Mouse (Mus musculus) mouse trophoblast stem cell (cell line): ENCODE results near the gene Ptprj.
"Not testable (repeated sequence)": the region's sequence is repeated elsewhere in the genome, so short reads cannot be mapped to it uniquely, and the experiment has no call there.

Experiments used
- in situ Hi-C, 2 experiments: fragments of 300-500 bp; cut with MseI, MboI; formaldehyde crosslinking; loops; 2 replicates in 1 of 2; 3 replicates in 1 of 2; pipeline ENCODE4 v1.15.1; 2025

Gene Ptprj

DNA sequence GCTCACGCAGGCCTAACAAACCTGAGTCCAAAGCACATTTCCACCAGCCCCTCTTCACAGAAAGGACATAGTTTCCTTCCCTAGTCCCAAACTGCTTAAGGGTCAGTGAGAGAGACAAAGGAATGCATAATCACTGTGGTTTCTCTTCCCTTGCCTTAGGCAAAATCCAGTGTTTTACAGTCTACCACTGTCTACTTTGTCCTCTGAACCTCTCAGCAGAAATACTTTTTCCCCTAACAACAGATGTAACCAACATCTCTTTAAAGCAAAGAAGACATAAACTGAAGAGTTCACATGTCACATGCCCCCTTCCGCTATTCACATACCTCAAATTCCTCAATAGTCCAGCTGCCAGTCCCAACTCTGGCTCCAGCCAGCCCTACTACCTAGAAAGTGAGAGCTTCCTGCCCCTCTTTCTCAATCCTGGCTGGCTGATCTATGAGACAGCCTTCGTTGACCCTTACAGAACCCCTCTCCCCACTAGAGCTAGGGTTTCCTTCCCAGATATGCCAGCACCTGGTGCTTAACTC lies 94.2 kb downstream of the Ptprj start:
- in situ Hi-C loops, result no loop called here

- in situ Hi-C loops, result no loop called here
Measured at GRCm38 (mm10) chr2:90481505-90481904, 98.9 kb downstream of the Ptprj start.

DNA sequence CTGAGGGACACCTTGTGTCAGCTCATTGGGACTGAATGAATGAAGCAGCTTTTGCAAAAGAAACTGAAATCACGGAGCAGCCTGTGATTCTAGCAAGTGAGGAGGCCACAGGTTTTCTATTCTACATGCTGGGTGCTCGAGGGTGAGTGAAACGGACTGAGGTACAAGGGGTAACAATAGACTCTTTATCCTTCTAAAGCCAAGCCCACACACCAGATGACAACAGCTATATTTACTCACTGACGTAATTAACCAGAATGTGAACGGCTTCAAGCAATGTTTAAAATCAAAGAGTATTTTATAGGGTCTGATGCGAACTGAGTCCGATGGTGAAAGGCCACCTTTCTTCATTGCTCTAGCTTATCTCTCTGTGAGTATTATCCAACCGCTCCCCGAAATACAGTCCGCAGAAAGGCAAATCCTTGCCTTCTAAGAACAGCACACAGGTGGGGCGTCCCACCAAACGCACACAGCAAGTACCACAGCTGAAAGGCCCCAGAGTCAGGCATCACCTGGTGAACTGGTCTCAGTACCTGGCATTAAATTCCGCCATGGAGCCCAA lies 99.6 kb downstream of the Ptprj start:
- in situ Hi-C loops, result no loop called here

- in situ Hi-C loops, result loop anchor here in 1 of 2 experiments (5.0 kb wide), 1 partner anchor 149 kb away; no protein-coding TSS in a partner anchor
Measured at GRCm38 (mm10) chr2:90478531-90478930, 101.9 kb downstream of the Ptprj start.

DNA sequence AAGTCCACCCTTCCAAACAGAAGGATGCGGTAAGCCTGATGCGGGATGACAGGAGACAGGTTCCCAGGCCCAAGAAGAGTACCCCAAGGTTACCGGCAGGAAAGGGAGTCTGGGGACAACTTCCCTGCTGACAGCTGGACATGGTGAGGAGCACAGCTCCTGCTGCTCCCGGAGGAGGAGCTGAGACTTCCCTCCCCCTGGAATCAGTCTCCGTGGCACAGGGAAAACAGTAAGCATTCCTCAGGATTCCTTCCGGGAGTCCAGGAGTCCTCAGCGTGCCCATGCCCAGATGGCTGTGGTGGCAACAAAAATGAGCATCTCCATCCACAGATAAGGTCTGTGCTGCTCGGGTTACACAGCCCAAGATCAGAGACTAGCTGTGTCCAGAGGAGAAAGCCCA lies 102.8 kb downstream of the Ptprj start:
- in situ Hi-C loops, result loop anchor here in 1 of 2 experiments (5.0 kb wide), 1 partner anchor 150 kb away; no protein-coding TSS in a partner anchor

DNA sequence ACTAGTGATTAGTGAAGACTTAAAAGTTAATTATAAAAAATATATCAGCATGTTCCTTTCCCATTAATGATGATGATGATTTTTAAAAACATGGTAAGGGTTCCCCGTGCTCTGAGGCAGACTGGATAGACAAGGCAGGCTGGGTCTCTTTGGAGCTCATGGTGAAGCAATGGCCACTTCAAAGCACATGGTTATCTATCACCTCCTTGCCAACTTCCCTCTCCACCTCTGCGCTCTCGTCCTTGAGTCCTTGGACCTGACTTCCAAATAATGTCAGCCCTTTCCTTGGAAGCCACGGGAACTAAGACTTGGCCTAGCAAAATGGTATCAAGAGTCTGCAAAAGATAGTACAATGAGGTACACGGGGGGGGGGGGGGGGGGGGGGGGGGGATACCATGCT lies 103.7 kb downstream of the Ptprj start:
- in situ Hi-C loops, result loop anchor here in 1 of 2 experiments (5.0 kb wide), 1 partner anchor 151 kb away; no protein-coding TSS in a partner anchor

GRCm38 (mm10) chr2:90476319-90476718 lies 104.1 kb downstream of the Ptprj start:
- in situ Hi-C loops, result loop anchor here in 1 of 2 experiments (5.0 kb wide), 1 partner anchor 151 kb away; no protein-coding TSS in a partner anchor

GRCm38 (mm10) chr2:90474593-90475405 lies 105.6 kb downstream of the Ptprj start:
- in situ Hi-C loops, result loop anchor here (5.0 kb wide), 2 partner anchors 153 to 203 kb away; partner anchors contain the start of gene Nup160 (in 2 of the 2)

DNA sequence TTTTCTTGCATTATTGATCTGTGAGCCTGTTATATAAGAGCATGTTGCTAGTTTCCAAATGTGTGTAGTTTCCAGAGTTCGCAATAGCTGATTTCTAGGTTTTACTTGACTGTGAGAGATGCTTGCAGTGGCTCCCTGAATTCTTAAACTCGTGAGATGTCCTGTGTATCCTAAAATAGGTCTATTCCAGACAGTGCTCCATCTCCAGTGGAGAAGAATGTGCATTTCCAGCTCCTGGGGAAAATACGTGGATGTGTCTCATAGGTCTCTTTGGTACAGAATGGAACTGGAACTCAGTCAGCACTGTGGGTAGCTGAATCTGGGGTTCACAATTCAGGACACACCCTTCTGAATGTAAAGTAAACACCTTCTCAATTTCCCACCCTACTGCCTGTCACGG lies 107.7 kb downstream of the Ptprj start:
- in situ Hi-C loops, result loop anchor here (5.0 kb wide), 2 partner anchors 155 to 205 kb away; partner anchors contain the start of gene Nup160 (in 2 of the 2)

DNA sequence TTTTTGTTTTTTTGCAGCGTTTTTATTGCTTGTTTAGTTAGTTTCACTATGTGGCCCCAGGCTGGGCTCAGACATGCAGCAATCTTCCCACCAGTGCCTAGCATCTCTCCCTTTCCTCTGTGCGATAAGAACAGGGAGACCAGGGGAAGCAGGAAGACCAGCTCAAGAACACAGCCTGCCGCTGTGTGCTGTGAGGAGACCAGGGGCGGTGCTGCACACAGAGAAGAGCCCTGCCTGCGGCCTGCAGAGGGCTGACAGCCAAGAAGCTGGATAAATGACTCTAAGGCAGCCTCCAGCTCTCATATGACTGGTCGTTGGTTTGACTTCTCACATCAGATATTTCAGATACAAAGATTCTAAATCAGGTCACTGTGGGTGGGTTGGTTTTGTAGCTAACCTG lies 110.3 kb downstream of the Ptprj start:
- in situ Hi-C loops, result loop anchor here (5.0 kb wide), 2 partner anchors 157 to 207 kb away; partner anchors contain the start of gene Nup160 (in 2 of the 2)

GRCm38 (mm10) chr2:90466480-90466879 lies 114.0 kb downstream of the Ptprj start:
- in situ Hi-C loops, result no loop called here

DNA sequence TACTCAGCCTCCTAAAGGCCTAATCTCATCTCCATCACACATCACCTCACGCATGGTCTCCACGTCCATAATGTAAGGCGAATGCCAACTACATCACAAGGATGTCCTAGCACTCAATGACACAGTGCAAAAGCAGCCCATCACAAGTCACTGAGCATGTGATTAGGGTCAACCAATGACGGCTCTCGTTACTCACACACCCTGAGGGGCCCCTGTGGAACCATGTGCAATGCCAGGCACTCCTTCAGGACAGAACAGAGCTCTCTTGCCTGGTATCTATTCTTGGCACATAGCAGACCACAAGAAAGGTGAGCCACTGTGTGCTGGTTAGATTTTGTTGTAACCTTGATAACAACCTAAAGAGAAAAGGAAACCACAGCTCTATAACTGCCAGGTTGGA lies 116.7 kb downstream of the Ptprj start:
- in situ Hi-C loops, result no loop called here

DNA sequence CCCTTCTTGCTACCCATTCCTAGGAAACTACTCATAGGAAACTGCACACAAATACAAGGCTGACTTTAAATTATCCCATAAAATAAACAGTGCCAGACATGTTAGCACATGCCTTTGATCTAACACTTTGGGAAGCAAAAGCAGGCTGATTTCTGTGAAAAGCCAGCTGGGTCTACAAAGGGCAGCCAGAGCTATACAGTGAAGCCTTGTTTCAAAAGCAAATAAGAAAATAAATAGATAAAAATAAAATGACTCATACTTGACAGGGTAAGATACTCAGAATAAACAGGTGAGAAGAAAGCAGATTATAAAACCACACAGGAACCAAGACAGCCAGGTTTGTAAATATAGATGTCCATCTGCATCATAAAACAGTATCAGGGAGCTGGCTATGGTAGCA lies 118.2 kb downstream of the Ptprj start:
- in situ Hi-C loops, result no loop called here

DNA sequence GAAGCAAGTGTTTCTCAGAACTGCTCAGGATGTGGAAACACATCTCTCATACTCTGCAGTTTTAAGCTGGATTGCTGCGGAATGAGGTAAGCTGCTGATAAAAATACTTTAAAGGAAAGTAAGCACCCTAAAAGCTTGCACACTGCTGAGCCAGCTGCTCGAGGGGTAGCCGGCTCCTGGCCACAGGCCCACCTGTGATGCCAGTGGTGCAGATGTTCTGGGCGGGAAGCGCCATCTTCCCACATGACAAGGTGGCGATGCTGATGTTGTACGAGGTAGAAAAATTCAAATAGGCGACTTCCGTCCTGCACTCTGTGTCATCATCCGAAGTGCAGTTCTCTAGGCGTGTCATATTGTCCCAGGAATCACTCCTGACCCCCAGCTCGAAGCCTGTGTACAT lies 122.5 kb downstream of the Ptprj start:
- in situ Hi-C loops, result no loop called here

- in situ Hi-C loops, result no loop called here
Measured at GRCm38 (mm10) chr2:90452380-90452779, 128.1 kb downstream of the Ptprj start.

DNA sequence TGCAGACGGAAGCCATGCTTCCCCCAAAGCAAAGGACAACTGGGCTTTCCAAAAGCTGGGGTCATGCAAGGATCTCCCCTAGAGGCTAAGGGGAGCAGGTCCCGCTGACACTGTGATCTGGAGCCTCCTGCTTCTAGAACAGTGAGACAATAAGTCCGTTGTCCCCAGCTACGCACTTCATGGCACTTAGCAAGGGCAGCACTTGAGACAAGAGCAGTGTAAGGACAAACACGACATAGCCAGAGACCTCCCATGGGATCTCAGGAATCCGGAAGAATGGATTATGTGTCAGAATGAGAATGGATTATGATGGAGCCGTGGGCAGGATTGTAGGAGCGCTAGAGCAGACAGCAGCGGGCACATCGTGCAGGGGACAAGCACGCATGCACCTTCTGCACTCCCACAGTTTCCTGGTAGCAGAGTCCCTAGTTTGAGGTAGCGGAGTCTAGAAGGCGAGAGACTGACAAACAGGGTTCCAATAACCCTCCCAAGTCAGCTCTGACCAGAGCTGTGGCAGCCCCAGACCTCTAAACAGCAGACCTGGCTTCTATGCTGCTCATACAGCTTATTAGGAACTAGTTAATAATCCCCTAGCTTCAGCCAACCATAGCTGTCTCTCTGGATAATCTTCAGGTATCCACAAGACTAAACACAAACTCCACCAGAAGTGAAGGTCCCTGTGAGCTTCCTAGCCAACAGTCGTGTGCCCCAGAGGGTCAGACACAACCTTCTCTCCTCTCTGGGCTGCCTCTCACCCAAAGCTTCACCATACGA lies 131.3 kb downstream of the Ptprj start:
- in situ Hi-C loops, result no loop called here

DNA sequence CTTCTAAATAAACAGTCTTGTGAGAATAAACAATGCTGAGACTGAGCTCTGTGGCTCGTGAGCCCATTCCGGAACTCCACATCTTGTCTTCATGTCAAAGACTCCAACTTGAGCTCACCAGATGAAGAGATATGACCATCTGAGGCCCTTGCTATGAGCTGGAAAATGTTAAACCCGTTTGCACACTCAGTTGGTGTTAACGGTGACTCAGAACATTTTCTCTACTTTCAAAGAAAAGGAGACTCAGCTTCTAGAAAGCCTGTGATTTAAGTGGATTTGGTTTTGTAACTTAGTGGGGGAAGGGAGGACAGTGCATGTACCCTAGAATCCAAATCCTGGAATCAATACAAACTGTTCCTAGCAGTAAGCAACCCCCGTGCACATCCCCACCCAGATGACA lies 136.6 kb downstream of the Ptprj start:
- in situ Hi-C loops, result no loop called here

DNA sequence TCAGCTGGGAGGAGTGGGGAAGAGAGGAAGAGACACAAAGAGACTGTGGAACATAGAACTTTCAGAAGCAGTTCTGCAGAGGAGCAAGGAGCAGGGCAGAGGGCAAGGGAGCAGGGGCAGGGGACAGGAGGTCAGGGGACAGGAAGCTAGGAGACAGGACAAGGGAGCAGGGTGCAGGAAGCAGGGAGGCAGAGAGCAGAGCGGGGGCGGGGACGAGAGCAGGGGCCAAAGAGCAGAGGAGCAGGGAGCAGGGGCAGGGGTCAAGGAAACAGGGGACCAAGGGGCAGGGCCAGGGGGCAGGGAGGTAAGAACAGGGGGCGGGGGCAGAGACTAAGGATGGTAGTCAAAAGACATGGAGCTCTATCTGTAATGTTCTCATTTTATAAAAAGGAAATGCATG lies 138.6 kb downstream of the Ptprj start:
- in situ Hi-C loops, result not testable (repeated sequence)

- in situ Hi-C loops, result not testable (repeated sequence)
Measured at GRCm38 (mm10) chr2:90440169-90440568, 140.3 kb downstream of the Ptprj start.

DNA sequence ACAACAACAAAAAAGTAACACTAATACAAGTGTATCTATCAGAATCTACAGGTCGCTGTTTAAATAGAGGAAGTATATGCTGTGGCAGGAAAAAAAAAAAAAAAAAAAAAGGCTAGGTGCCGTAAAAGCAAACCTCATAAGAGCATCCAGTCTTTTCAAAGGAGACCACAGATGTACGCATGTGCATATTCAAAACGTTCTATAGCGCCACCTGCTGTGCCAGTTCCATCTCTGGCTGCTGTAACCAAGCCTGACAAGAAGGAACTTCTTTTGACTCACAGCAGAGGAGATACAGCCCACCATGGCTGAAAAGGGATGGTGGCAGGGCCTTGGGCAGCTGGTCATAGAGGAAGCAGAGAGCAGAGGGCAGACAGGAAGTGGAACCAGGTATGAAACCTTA lies 143.0 kb downstream of the Ptprj start:
- in situ Hi-C loops, result not testable (repeated sequence)

DNA sequence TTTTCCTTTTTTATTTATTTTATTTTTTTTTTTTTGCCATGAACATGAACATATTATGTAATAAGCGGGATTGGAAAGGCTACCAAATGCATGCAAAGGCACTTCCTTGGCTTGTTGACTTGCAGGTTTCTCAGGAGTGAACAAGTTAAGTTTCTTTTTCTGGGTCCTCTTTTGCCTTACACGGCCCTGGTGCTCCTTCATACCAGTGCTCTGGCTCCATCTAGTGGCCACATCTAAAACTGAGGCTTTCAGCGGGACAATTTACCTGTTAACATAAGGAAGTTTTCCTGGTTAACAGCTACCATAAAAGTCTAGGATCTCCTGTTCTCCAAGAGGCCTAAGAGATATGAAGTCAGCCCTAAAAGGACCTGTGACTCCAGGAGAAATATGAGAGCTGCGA lies 150.7 kb downstream of the Ptprj start:
- in situ Hi-C loops, result not testable (repeated sequence)
